ENCODE assay signal across 16 mouse cellular contexts in the genomic region with DNA sequence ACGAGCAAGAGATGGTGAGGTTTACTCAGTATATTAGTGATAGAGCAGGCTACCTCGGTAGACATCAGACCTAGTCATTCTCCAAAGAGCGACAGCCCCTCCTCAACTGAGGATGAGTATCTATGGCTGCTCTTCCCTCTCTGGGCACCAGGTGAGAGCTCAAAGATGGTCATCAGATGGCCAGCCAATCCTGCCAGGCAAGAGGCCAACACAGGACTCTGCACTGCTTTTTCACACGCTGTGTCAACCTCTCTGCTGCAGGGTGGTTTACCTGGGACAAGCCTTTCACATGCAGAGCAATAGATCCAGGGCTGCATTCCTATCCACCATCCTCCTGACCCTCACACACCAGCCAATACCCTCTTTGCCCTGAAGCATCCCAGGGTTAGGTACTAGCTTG. TPM values are rescaled to one million over a fixed set of nuclear protein-coding genes. Genes with fewer than 3 reads are reported as not detected.
"Had no signal": no experiment of that assay in that cellular context is flagged by ENCODE, and none has a peak within 500 bp of the region (broad histone marks: within the 10 kb centered on the region; RNA-seq: fewer than 3 reads in every experiment).

No protein-coding gene starts in this region.

- DNase-seq: kidney, postnatal 14 days; kidney, postnatal 4 days; left cerebral cortex, postnatal 4 days; liver, postnatal 0 days; lung, postnatal 10 days; lung, postnatal 4 days; retina, postnatal 1 day; right cerebral cortex, postnatal 25 days; spleen, adult 18-20 months; thymus, adult 18-20 months; thymus, postnatal 36 days had no signal

RNA-seq across cellular contexts. Expression of gene Lrp3, which starts 3.5 kb away (rescaled TPM):
- total RNA-seq: megakaryocyte progenitor cell, adult 5-6 weeks; megakaryocyte-erythroid progenitor cell, adult 5-6 weeks; monocyte, adult 5-6 weeks; neutrophil, adult 5-6 weeks had no signal
- polyA plus RNA-seq: myocyte had no signal

RNA-seq across cellular contexts. Expression of gene Slc7a10, which starts 25.6 kb away (rescaled TPM):
- total RNA-seq: megakaryocyte progenitor cell, adult 5-6 weeks; megakaryocyte-erythroid progenitor cell, adult 5-6 weeks; monocyte, adult 5-6 weeks; neutrophil, adult 5-6 weeks had no signal
- polyA plus RNA-seq: myocyte had no signal
